Mouse (Mus musculus) CD4-positive, CD25-positive, alpha-beta regulatory T cell, adult 2 months (primary cell): ENCODE results near the gene Hbq1a.

Experiments
- DNase-seq: peaks from one replicate; pipeline ENCODE4 v3.0.0-alpha.2; 2012; ENCODE audit warnings: low read depth, low spot score

Hbq1a gene

GRCm38 (mm10) chr11:32321196-32321565, 21.3 kb downstream of the Hbq1a start:
- DNase-seq = peak; percentile 75

- DNase-seq = peak; percentile 90
Measured at GRCm38 (mm10) chr11:32324609-32325008, 24.7 kb downstream of the Hbq1a start.

GRCm38 (mm10) chr11:32331075-32331474, 31.2 kb downstream of the Hbq1a start:
- no peak for DNase-seq

- no peak for DNase-seq
Measured at GRCm38 (mm10) chr11:32331861-32332260, 32.0 kb downstream of the Hbq1a start.

GRCm38 (mm10) chr11:32333235-32333634, 33.4 kb downstream of the Hbq1a start:
- no peak for DNase-seq

- no peak for DNase-seq
Measured at GRCm38 (mm10) chr11:32336435-32336907, 36.6 kb downstream of the Hbq1a start.

- no peak for DNase-seq
Measured at GRCm38 (mm10) chr11:32339131-32339531, 39.3 kb downstream of the Hbq1a start.

GRCm38 (mm10) chr11:32340476-32341473, 40.9 kb downstream of the Hbq1a start:
- DNase-seq = peak; percentile 61

- peak; percentile 73 for DNase-seq
Measured at GRCm38 (mm10) chr11:32342770-32343191, 42.9 kb downstream of the Hbq1a start.

GRCm38 (mm10) chr11:32343350-32343749, 43.5 kb downstream of the Hbq1a start:
- DNase-seq = no peak

GRCm38 (mm10) chr11:32345504-32346297, 45.8 kb downstream of the Hbq1a start:
- no peak for DNase-seq

GRCm38 (mm10) chr11:32347264-32347606, 47.4 kb downstream of the Hbq1a start:
- DNase-seq = no peak

- peak; percentile 40 for DNase-seq
Measured at GRCm38 (mm10) chr11:32347607-32348432, 48.0 kb downstream of the Hbq1a start, which contains the start of gene Sh3pxd2b. TSS of gene Sh3pxd2b (plus strand) at chr11:32347820.

- DNase-seq = no peak
Measured at GRCm38 (mm10) chr11:32348433-32349283, 48.8 kb downstream of the Hbq1a start.

GRCm38 (mm10) chr11:32349284-32349953, 49.5 kb downstream of the Hbq1a start:
- no peak for DNase-seq
